Mouse (Mus musculus): ENCODE data around the gene Tmem131. TPM values are rescaled to one million over a fixed set of nuclear protein-coding genes. Genes with fewer than 3 reads are reported as not detected.

Gene Tmem131
- polyA plus RNA-seq, 1 experiment from 2014 or later = 16.6 TPM

DNA sequence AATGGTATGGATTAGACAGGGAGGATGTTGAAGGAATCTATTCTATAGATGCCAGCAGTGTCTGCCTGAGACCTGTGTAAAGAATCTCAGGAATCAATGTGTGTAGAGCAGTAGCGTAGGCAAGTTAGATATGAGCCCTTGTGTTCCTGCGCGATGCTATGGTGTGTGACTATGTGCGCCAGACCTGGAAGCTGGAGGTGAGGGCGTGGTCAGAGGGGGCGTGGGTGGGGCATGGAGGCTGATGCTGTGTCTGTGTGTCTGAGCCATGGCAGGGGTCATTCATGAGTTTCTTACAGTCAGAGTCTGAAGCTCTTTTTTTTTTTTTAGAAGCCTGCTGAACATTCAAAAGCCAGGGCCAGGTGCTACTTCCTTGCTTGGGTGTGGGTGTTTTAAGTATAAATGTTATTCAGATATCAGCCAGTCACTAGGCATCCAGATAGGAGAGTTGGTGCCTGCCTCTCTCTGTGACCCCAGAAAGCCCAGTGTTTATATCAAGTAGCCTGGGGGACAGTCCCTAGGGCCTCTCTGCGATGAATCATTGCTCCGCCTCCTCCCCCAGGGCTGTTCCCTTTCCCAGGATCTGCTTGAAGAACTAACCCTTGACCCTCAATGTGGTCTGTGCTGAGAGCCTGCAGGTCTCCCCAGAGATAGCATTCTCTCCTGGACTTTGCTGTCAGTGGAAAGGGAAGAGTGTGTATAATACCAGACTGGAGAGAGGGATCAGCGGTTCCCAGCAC is 171.1 kb downstream of the Tmem131 start:
- ATAC-seq (ENCODE audit: insufficient number of reproducible peaks, low FRiP score, low TSS enrichment, low read depth) (no peak), DNase-seq (ENCODE audit: low spot score) (no peak)
- Histone ChIP-seq H3K4me2 (ENCODE audit: low read depth, severe bottlenecking) (no peak overlapping the region), H3K4me1 (ENCODE audit: control insufficient read depth, insufficient read depth, low read length) (0 out of 2 replicates have a peak, but pooled peaks cover 2% of the 10 kb centered on the region), H3K27me3 (ENCODE audit: control insufficient read depth, insufficient read depth, low read length) (peaks cover 11% of the 10 kb centered on the region), H3K4me3 (ENCODE audit: low read depth, low read length) (no peak overlapping the region), H3K36me3 (ENCODE audit: control insufficient read depth, insufficient read depth, low read length) (no peaks in the 10 kb centered on the region), H3K9ac (ENCODE audit: low read length) (no peak overlapping the region), H3K9me3 (ENCODE audit: control insufficient read depth, low read length) (no peaks in the 10 kb centered on the region), H3K27ac (replicated peaks; ENCODE audit: low read depth, low read length) (no peak overlapping the region)
- WGBS = 87% methylated on average over 9 of the region's 9 CpGs

DNA sequence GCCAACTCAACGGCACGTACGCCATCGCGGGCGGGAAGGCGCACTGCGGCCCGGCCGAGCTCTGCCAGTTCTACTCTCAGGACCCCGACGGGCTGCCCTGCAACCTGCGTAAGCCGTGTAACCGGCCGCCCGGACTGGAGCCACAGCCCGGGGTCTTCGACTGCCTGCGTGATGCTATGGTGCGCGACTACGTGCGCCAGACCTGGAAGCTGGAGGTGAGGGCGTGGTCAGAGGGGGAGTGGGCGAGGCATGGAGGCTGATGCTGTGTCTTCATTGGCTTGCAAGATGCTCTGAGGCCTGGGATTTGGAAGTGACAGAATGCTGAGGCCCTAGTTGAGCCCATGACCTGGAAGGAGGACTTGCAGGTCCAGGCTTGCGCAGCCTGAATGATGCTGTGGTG is 172.5 kb downstream of the Tmem131 start:
- DNase-seq (ENCODE audit: low spot score) = peak; percentile 45
- Histone ChIP-seq H3K9ac (ENCODE audit: low read length) (peak overlapping the region; percentile 30; the same call in 1 of the 2 replicates), H3K9me3 (ENCODE audit: control insufficient read depth, low read length) (no peaks in the 10 kb centered on the region), H3K36me3 (ENCODE audit: control insufficient read depth, insufficient read depth, low read length) (no peaks in the 10 kb centered on the region), H3K4me1 (ENCODE audit: control insufficient read depth, insufficient read depth, low read length) (0 out of 2 replicates have a peak, but pooled peaks cover 2% of the 10 kb centered on the region), H3K4me2 (ENCODE audit: low read depth, severe bottlenecking) (peak overlapping the region; percentile 47), H3K27me3 (ENCODE audit: control insufficient read depth, insufficient read depth, low read length) (peaks cover 11% of the 10 kb centered on the region), H3K27ac (replicated peaks; ENCODE audit: low read depth, low read length) (no peak overlapping the region), H3K4me3 (ENCODE audit: low read depth, low read length) (peak overlapping the region; percentile 27)
- ATAC-seq (ENCODE audit: insufficient number of reproducible peaks, low FRiP score, low TSS enrichment, low read depth) = no peak
- 17% methylated on average over 27 of the region's 27 CpGs for WGBS

DNA sequence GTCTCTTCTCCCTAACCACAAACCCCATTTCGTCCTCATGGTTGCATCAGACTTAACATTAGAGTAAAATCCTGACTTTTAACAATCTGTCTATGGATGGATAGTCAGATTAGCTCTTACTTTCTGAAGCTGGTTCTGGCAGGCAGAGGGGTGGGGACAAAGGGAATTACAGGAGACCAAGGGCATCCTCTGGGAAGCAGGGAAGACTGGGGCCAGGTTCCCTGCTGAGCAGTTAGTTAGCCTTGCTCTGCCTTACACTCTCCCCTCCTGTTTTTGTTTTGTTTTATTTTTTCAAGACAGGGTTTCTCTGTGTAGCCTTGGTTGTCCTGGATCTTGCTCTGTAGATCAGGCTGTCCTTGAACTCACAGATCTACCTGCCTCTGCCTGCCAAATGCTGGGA is 173.5 kb downstream of the Tmem131 start:
- no peak for ATAC-seq (ENCODE audit: insufficient number of reproducible peaks, low FRiP score, low TSS enrichment, low read depth)
- Histone ChIP-seq H3K9me3 (ENCODE audit: control insufficient read depth, low read length) (no peaks in the 10 kb centered on the region), H3K9ac (ENCODE audit: low read length) (no peak overlapping the region), H3K27ac (replicated peaks; ENCODE audit: low read depth, low read length) (no peak overlapping the region), H3K27me3 (ENCODE audit: control insufficient read depth, insufficient read depth, low read length) (peaks cover 11% of the 10 kb centered on the region), H3K4me3 (ENCODE audit: low read depth, low read length) (no peak overlapping the region), H3K4me2 (ENCODE audit: low read depth, severe bottlenecking) (no peak overlapping the region), H3K36me3 (ENCODE audit: control insufficient read depth, insufficient read depth, low read length) (no peaks in the 10 kb centered on the region), H3K4me1 (ENCODE audit: control insufficient read depth, insufficient read depth, low read length) (0 out of 2 replicates have a peak, but pooled peaks cover 2% of the 10 kb centered on the region)
- WGBS = 90% methylated on average over 1 of the region's 1 CpGs
- no peak for DNase-seq (ENCODE audit: low spot score)

DNA sequence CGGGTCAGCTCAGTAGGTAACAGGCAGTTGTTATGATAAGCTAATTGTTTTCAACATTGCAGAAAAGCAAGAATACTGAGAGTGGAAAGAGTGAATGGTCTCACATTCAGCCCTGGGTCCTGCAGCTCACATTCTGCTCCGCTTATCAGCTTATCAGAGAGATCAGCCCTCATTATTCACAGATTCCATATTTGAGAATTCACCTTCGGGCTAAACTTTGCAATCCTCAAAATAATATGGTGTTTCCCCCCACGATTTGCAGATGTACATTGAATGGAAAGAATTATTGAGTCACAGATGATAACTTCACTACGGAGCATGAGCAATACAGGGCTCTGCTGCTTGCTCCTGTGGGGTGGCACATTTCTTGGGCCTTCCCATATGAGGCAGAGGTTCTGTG is 174.7 kb downstream of the Tmem131 start:
- WGBS = 86% methylated on average over 5 of the region's 5 CpGs
- ATAC-seq (ENCODE audit: insufficient number of reproducible peaks, low FRiP score, low TSS enrichment, low read depth) = no peak

DNA sequence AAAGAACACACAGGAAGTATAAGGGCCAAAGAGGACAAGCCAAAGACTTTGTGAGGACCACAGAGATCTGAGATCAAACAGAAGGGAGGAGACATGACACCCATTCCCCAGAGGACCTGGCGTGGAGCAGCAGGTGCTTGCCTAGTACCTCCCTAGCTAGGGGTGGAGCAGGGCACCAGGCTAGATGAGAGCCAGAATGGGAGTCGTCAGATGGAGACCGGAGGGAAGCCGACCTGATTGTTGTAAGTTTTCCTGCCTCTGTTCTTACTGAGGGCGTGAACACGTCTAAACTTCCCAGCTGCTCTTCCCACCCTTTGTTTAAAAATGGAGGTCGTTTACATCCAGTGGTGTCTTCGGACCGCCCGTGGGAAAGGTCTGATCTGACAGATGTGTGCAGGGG is 176.1 kb downstream of the Tmem131 start:
- H3K9me3 ChIP-seq (ENCODE audit: control insufficient read depth, low read length) = no peaks in the 10 kb centered on the region
- no peak overlapping the region for H3K4me3 ChIP-seq (ENCODE audit: low read depth, low read length)
- H3K27me3 ChIP-seq (ENCODE audit: control insufficient read depth, insufficient read depth, low read length) = peaks cover 11% of the 10 kb centered on the region
- no peak overlapping the region for H3K9ac ChIP-seq (ENCODE audit: low read length)
- 0 out of 2 replicates have a peak, but pooled peaks cover 2% of the 10 kb centered on the region for H3K4me1 ChIP-seq (ENCODE audit: control insufficient read depth, insufficient read depth, low read length)
- WGBS = 47% methylated on average over 10 of the region's 10 CpGs
- H3K36me3 ChIP-seq (ENCODE audit: control insufficient read depth, insufficient read depth, low read length) = no peaks in the 10 kb centered on the region
- DNase-seq (ENCODE audit: low spot score) = no peak
- no peak overlapping the region for H3K27ac ChIP-seq (replicated peaks; ENCODE audit: low read depth, low read length)
- ATAC-seq (ENCODE audit: insufficient number of reproducible peaks, low FRiP score, low TSS enrichment, low read depth) = no peak
- H3K4me2 ChIP-seq (ENCODE audit: low read depth, severe bottlenecking) = no peak overlapping the region

More for the DNA sequence above, 174.7 kb downstream of the Tmem131 start:
- Histone ChIP-seq H3K27ac (replicated peaks; ENCODE audit: low read depth, low read length) (no peak overlapping the region), H3K4me3 (ENCODE audit: low read depth, low read length) (no peak overlapping the region), H3K9me3 (ENCODE audit: control insufficient read depth, low read length) (no peaks in the 10 kb centered on the region), H3K9ac (ENCODE audit: low read length) (no peak overlapping the region), H3K36me3 (ENCODE audit: control insufficient read depth, insufficient read depth, low read length) (no peaks in the 10 kb centered on the region), H3K4me1 (ENCODE audit: control insufficient read depth, insufficient read depth, low read length) (0 out of 2 replicates have a peak, but pooled peaks cover 2% of the 10 kb centered on the region), H3K27me3 (ENCODE audit: control insufficient read depth, insufficient read depth, low read length) (peaks cover 11% of the 10 kb centered on the region), H3K4me2 (ENCODE audit: low read depth, severe bottlenecking) (no peak overlapping the region)
- DNase-seq (ENCODE audit: low spot score) = no peak

DNA sequence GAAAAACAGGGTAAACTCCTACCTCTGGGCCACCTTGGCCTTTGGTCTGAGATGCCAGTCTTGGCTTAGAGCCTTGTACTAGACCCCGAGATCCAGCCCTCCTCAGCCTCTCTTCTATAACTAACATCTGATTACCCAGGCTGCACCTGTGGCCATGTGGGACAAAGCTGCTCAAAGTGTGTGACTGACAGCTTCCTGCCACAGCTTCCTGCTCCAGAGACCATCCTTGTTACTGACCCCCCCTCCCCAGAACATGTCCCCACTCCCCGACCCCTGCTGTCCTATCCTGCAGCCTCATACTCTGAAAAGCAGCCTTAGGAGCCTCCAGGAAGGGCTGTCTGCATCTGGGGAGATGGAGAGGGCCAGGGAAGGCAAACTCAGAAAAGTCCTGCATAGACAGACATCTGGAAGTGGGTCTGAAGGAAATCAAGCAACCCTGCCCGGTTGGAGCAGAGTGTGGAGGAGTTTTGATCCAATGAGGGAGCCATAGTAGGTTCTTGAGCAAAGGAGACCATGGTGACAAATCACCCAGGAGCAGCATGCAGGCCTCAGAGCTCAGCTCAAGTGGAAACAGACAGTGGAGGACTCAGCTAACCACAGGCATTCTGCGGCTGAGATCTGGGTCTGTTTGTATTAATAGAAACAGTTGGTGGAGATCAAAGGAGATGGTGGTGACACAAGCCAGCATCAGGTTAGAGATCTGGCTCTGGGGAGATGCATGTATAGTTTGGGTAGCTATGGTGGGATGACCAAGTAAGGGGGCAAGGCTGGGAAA is 176.8 kb downstream of the Tmem131 start:
- H3K36me3 ChIP-seq (ENCODE audit: control insufficient read depth, insufficient read depth, low read length) = no peaks in the 10 kb centered on the region
- no peak overlapping the region for H3K4me3 ChIP-seq (ENCODE audit: low read depth, low read length)
- peaks cover 11% of the 10 kb centered on the region for H3K27me3 ChIP-seq (ENCODE audit: control insufficient read depth, insufficient read depth, low read length)
- WGBS = 61% methylated on average over 4 of the region's 4 CpGs
- ATAC-seq (ENCODE audit: insufficient number of reproducible peaks, low FRiP score, low TSS enrichment, low read depth) = no peak
- H3K9me3 ChIP-seq (ENCODE audit: control insufficient read depth, low read length) = no peaks in the 10 kb centered on the region
- 0 out of 2 replicates have a peak, but pooled peaks cover 2% of the 10 kb centered on the region for H3K4me1 ChIP-seq (ENCODE audit: control insufficient read depth, insufficient read depth, low read length)
- no peak for DNase-seq (ENCODE audit: low spot score)
- H3K4me2 ChIP-seq (ENCODE audit: low read depth, severe bottlenecking) = no peak overlapping the region
- H3K27ac ChIP-seq (replicated peaks; ENCODE audit: low read depth, low read length) = no peak overlapping the region
- H3K9ac ChIP-seq (ENCODE audit: low read length) = no peak overlapping the region

DNA sequence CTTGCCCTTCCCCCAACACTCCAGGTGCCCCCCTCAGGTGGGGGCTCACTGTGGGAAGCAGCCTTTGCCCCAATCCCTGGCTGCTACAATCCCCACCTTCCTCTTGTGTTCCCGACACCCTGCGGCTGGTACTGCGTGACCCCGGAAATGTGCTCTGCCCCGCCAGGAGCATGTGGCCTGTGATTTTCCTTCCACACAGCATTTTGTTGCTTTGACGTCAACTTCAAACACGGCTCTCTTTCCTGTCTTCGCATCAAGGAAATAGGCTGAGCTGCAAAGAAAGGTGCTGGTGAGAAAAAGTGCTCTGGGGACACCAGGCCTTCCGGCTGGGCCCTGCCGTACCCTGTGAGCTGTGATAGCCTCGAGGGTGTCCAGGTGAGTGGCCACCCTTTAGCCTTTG is 181.9 kb downstream of the Tmem131 start, which contains the start of gene Zap70:
Gene Zap70 (plus strand): TSS at position 231 of the 400 bp plus-strand sequence.
- Histone ChIP-seq H3K4me2 (ENCODE audit: low read depth, severe bottlenecking) (no peak within 1 kb of the TSS), H3K27me3 (ENCODE audit: control insufficient read depth, insufficient read depth, low read length) (no peaks in the 10 kb centered on the region), H3K27ac (replicated peaks; ENCODE audit: low read depth, low read length) (no peak within 1 kb of the TSS), H3K4me3 (ENCODE audit: low read depth, low read length) (no peak within 1 kb of the TSS), H3K4me1 (ENCODE audit: control insufficient read depth, insufficient read depth, low read length) (no peaks in the 10 kb centered on the region), H3K9me3 (ENCODE audit: control insufficient read depth, low read length) (no peaks in the 10 kb centered on the region), H3K36me3 (ENCODE audit: control insufficient read depth, insufficient read depth, low read length) (no peaks in the 10 kb centered on the region), H3K9ac (ENCODE audit: low read length) (no peak within 1 kb of the TSS)
- DNase-seq (ENCODE audit: low spot score) = no peak
- ATAC-seq (ENCODE audit: insufficient number of reproducible peaks, low FRiP score, low TSS enrichment, low read depth) = no peak
- 80% methylated on average over 11 of the region's 11 CpGs for WGBS

DNA sequence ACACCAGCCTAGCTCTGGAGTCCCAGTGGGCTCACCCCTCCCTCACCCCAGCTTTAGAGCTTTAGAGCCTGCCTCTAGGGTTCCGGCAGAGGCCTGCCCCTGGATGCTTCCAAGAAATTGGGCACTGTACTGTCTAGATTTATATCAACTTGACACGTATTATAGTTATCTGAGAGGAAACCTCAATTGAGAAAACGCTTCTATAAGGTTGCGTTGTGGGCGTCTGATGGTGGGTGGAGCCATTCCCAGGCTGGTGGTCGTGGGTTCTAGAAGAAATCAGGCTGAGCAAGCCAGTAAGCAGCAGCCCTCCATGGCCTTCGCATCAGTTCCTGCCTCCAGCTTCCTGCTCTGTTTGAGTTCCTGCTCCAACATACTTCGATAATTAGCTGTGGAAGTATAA is 182.4 kb downstream of the Tmem131 start:
- Histone ChIP-seq H3K4me3 (ENCODE audit: low read depth, low read length) (no peak overlapping the region), H3K4me2 (ENCODE audit: low read depth, severe bottlenecking) (no peak overlapping the region), H3K9me3 (ENCODE audit: control insufficient read depth, low read length) (no peaks in the 10 kb centered on the region), H3K27ac (replicated peaks; ENCODE audit: low read depth, low read length) (no peak overlapping the region), H3K27me3 (ENCODE audit: control insufficient read depth, insufficient read depth, low read length) (no peaks in the 10 kb centered on the region), H3K9ac (ENCODE audit: low read length) (no peak overlapping the region), H3K4me1 (ENCODE audit: control insufficient read depth, insufficient read depth, low read length) (no peaks in the 10 kb centered on the region), H3K36me3 (ENCODE audit: control insufficient read depth, insufficient read depth, low read length) (no peaks in the 10 kb centered on the region)
- DNase-seq (ENCODE audit: low spot score) = no peak
- ATAC-seq (ENCODE audit: insufficient number of reproducible peaks, low FRiP score, low TSS enrichment, low read depth) = no peak
- WGBS = 87% methylated on average over 8 of the region's 8 CpGs
